Mouse (Mus musculus): ENCODE results near the gene Rnf41.

DNA sequence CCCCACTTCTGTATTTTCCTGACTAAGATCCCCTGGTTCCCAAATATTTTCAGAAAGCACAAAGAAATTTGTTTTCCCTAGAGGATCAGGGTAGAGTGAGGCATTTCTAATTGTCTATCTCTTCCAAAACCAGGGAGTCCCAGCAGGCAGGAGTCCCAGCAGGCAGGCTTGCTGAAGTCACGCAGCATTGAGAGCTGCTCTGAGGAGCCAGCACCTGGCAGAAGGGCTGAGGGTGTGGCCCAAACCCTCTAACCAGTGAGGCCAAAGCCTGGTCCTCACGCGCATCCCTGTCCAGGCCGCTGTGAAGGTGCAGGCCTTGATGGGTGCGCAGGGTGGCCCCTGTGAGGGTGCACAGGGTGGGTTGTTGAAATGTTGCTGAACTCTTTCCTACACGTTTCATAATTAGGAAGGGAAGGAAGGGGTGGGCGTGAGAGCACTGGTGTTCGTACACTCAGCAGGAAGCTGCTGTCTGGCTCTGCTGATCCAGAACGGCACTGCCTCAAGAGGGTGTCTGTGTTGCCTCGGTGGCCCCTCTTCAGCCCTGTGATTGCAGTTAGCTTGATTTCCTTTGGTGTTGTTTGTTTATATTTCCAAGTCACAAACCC lies 27.3 kb downstream of the Rnf41 start:
- TF ChIP-seq POLR2A (IDR thresholded peaks at IDR 0.05; ENCODE audit: low read depth, low read length) (no peak), CTCF (IDR thresholded peaks at IDR 0.05; ENCODE audit: extremely low read depth, insufficient read depth, insufficient read length, insufficient replicate concordance) (no peak)

All from spleen, adult 2 months (tissue).